Mouse (Mus musculus) heart, embryonic 14.5 days (tissue): ENCODE results near the gene Itprid2. TPM values are rescaled to one million over a fixed set of nuclear protein-coding genes. Genes with fewer than 3 reads are reported as not detected.

Experiments used
- ATAC-seq: fragments of 200-750 bp; cut with Nextera tagmentation; 2 replicates; pipeline ENCODE4 v1.8.0; 2017; ENCODE audit warnings: low read depth, moderate TSS enrichment; ENCODE audit not compliant: insufficient number of reproducible peaks, insufficient read depth, low FRiP score
- H3K27ac ChIP-seq, 2 experiments: fragments of 200-500 bp in 1 of 2; fragments of 300-500 bp in 1 of 2; sonication (generic) in 1 of 2; replicated peaks in 1 of 2; 2 replicates each; pipeline ENCODE4 v1.5.1; 2012 to 2014; ENCODE audit warnings: low read depth in 2 of 2, low read length in 2 of 2, control low read depth in 1 of 2, mild to moderate bottlenecking in 1 of 2, mixed read lengths in 1 of 2; ENCODE audit not compliant: control insufficient read depth in 1 of 2, insufficient read depth in 1 of 2
- H3K27me3 ChIP-seq: fragments of 300-500 bp; sonication (generic); 2 replicates; pipeline ENCODE4 v1.6.1; 2014; ENCODE audit warnings: mild to moderate bottlenecking, low read length, control low read depth; ENCODE audit not compliant: control insufficient read depth, insufficient read depth
- H3K36me3 ChIP-seq: fragments of 300-500 bp; sonication (generic); 2 replicates; pipeline ENCODE4 v1.6.1; 2014; ENCODE audit warnings: mild to moderate bottlenecking, control low read depth, low read length, mixed read lengths; ENCODE audit not compliant: control insufficient read depth, insufficient read depth
- H3K4me1 ChIP-seq, 2 experiments: fragments of 200-500 bp in 1 of 2; fragments of 300-500 bp in 1 of 2; sonication (generic) in 1 of 2; 2 replicates each; pipeline ENCODE4 v1.6.1; 2012 to 2014; ENCODE audit warnings: low read length in 2 of 2, control low read depth in 1 of 2, mixed read lengths in 1 of 2; ENCODE audit not compliant: control insufficient read depth in 2 of 2, insufficient read depth in 2 of 2
- H3K4me2 ChIP-seq: fragments of 300-500 bp; sonication (generic); 2 replicates; pipeline ENCODE4 v1.6.1; 2014; ENCODE audit warnings: mild to moderate bottlenecking, low read length
- H3K4me3 ChIP-seq, 2 experiments: fragments of 200-500 bp in 1 of 2; fragments of 300-500 bp in 1 of 2; sonication (generic) in 1 of 2; 2 replicates each; pipeline ENCODE4 v1.5.1; 2012 to 2014; ENCODE audit warnings: low read length in 2 of 2, mild to moderate bottlenecking in 2 of 2, control low read depth in 1 of 2, low read depth in 1 of 2, moderate library complexity in 1 of 2; ENCODE audit not compliant: control insufficient read depth in 1 of 2, insufficient read depth in 1 of 2
- H3K9ac ChIP-seq: fragments of 300-500 bp; sonication (generic); 2 replicates; pipeline ENCODE4 v1.6.1; 2014; ENCODE audit warnings: mild to moderate bottlenecking, low read length
- H3K9me3 ChIP-seq: fragments of 300-500 bp; sonication (generic); 2 replicates; pipeline ENCODE4 v1.6.1; 2016; ENCODE audit warnings: low read length, control low read depth; ENCODE audit not compliant: control insufficient read depth
- WGBS: fragments of 180-500 bp; shearing (Covaris S2); extraction: QIAGEN DNeasy Blood & Tissue Kit; methylation state at CpG from one replicate; pipeline ENCODE4 v1.1.7; 2014; 5-methylcytosine and 5-hydroxymethylcytosine counted together
- polyA plus RNA-seq: library from polyadenylated mRNA; unstranded; fragments of >200 nt; fragmentation: Nextera tagmentation; extraction: Ambion mirVana; gene quantifications from 2 replicates; pipeline ENCODE4 v1.2.1, GENCODE M21; 2014

Gene Itprid2
- polyA plus RNA-seq, 1 experiment from 2014 or later, result 11.1 TPM

GRCm38 (mm10) chr2:79714745-79715144 lies 79.6 kb downstream of the Itprid2 start:
- no peaks in the 10 kb centered on the region for H3K9me3 ChIP-seq
- ATAC-seq, result no peak
- H3K36me3 ChIP-seq, result no peaks in the 10 kb centered on the region
- H3K4me2 ChIP-seq, result no peak overlapping the region
- H3K4me3 ChIP-seq, result no peak overlapping the region
- no peak overlapping the region for H3K27ac ChIP-seq
- H3K9ac ChIP-seq, result no peak overlapping the region
- 92% methylated on average over 6 of the region's 6 CpGs for WGBS
- peaks cover 0 to 29% of the 10 kb centered on the region in 2 experiments; a peak in 3 of 4 replicates for H3K4me1 ChIP-seq
- H3K27me3 ChIP-seq, result no peaks in the 10 kb centered on the region

GRCm38 (mm10) chr2:79715925-79716324 lies 80.8 kb downstream of the Itprid2 start:
- 66% methylated on average over 2 of the region's 2 CpGs for WGBS
- Histone ChIP-seq H3K4me3 (no peak overlapping the region), H3K27ac (no peak overlapping the region), H3K9me3 (no peaks in the 10 kb centered on the region), H3K27me3 (no peaks in the 10 kb centered on the region), H3K36me3 (no peaks in the 10 kb centered on the region), H3K9ac (no peak overlapping the region), H3K4me1 (peaks cover 0 to 25% of the 10 kb centered on the region in 2 experiments; a peak in 3 of 4 replicates), H3K4me2 (no peak overlapping the region)
- no peak for ATAC-seq

- peaks cover 0 to 18% of the 10 kb centered on the region in 2 experiments; a peak in 2 of 4 replicates for H3K4me1 ChIP-seq
- no peak overlapping the region for H3K9ac ChIP-seq
- no peaks in the 10 kb centered on the region for H3K27me3 ChIP-seq
- no peak overlapping the region for H3K4me2 ChIP-seq
- no peaks in the 10 kb centered on the region for H3K36me3 ChIP-seq
- H3K9me3 ChIP-seq, result no peaks in the 10 kb centered on the region
- H3K27ac ChIP-seq, result no peak overlapping the region
- ATAC-seq, result no peak
- H3K4me3 ChIP-seq, result no peak overlapping the region
These were observed 82.7 kb downstream of the Itprid2 start for GRCm38 (mm10) chr2:79717846-79718245.

- 77% methylated on average over 1 of the region's 1 CpGs for WGBS
- H3K9me3 ChIP-seq, result no peaks in the 10 kb centered on the region
- peaks cover 0 to 3% of the 10 kb centered on the region in 2 experiments; a peak in 1 of 4 replicates for H3K4me1 ChIP-seq
- H3K36me3 ChIP-seq, result no peaks in the 10 kb centered on the region
- H3K4me3 ChIP-seq, result no peak overlapping the region
- no peak overlapping the region for H3K27ac ChIP-seq
- no peak for ATAC-seq
- no peak overlapping the region for H3K9ac ChIP-seq
- 0 out of 2 replicates have a peak, but pooled peaks cover 6% of the 10 kb centered on the region for H3K27me3 ChIP-seq
- H3K4me2 ChIP-seq, result no peak overlapping the region
These were observed 87.3 kb downstream of the Itprid2 start for GRCm38 (mm10) chr2:79722415-79722814.

Other genes with a start within 250 kb of the Itprid2 start
- gene Neurod1, start 178.6 kb upstream of the Itprid2 start, polyA plus RNA-seq, result not detected in 2 replicates
- 0.44 and 1.4 TPM in 2 replicates for gene Cerkl, start 178.6 kb upstream of the Itprid2 start, polyA plus RNA-seq
- gene Ppp1r1c, start 72.4 kb downstream of the Itprid2 start, polyA plus RNA-seq, result not detected in 2 replicates